8 mouse cellular contexts compared by ENCODE assay signal in the genomic region with DNA sequence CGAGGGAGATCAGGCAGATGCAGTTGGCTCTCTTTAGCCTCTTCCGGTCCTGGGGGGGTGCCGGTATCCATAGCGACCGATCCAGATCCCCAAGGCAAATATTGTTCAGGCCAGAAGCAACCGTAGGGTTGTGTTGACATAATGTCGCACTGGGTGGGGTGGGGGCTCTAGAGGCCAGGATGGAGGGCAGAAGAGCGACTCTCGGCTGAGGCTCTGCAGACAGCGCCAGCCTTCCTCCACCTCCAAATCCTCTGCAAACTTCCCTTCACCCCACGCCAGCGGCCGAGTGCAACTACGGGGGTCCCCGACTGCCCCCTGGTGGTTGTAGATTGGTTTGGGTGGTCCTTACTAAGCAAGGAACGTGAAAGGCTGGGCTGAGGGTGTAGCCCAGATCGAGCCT. TPM values are rescaled to one million over a fixed set of nuclear protein-coding genes. Genes with fewer than 3 reads are reported as not detected.
DNase-seq lines count a peak whose midpoint lies in the region; ATAC-seq and TF ChIP-seq lines count a peak whose summit lies in the region.

No protein-coding gene starts in this region.

- intact Hi-C loops in heart, postnatal 36 days (cut with DNase I), result loop anchor here (1.0 kb wide), 1 partner anchor 16 kb away; no protein-coding TSS in a partner anchor

- no peaks in the 10 kb centered on the region for H3K9me3 ChIP-seq in ES-E14 (ENCODE audit: control insufficient read depth, insufficient read depth, low read depth, low read length)
- no peaks in the 10 kb centered on the region for H3K9me3 ChIP-seq in lung, embryonic 15.5 days

- no peaks in the 10 kb centered on the region for H3K36me3 ChIP-seq in ES-E14 (ENCODE audit: control insufficient read depth, insufficient read depth, low read length, poor library complexity, severe bottlenecking)
- H3K36me3 ChIP-seq in lung, embryonic 15.5 days, result no peaks in the 10 kb centered on the region

- H3K4me2 ChIP-seq in lung, embryonic 15.5 days, result peak overlapping the region; percentile 56

- TF ChIP-seq POLR2A in olfactory bulb, adult 2 months (IDR thresholded peaks at IDR 0.05; ENCODE audit: insufficient read depth, low read depth, low read length), result no peak

- 3% methylated on average over 17 of the region's 17 CpGs for WGBS in lung, embryonic 15.5 days
- 3% methylated on average over 17 of the region's 17 CpGs for WGBS in olfactory bulb, adult 2 months

- peaks cover 0 to 7% of the 10 kb centered on the region in 2 experiments; a peak in 2 of 4 replicates for H3K4me1 ChIP-seq in ES-E14 (ENCODE audit: control insufficient read depth in 2 of 2, insufficient read depth in 2 of 2, low read length in 2 of 2, poor library complexity in 1 of 2)
- peaks cover 24% of the 10 kb centered on the region for H3K4me1 ChIP-seq in lung, embryonic 15.5 days
- peaks cover 39% of the 10 kb centered on the region for H3K4me1 ChIP-seq in olfactory bulb, adult 2 months (ENCODE audit: control insufficient read depth, insufficient read depth, low read length)

- peak; percentile 59 for ATAC-seq in lung, embryonic 15.5 days (ENCODE audit: borderline replicate concordance, extremely low read depth, low FRiP score, low TSS enrichment)

- peak overlapping the region in 1 of 2 experiments; percentile 45; a peak in 1 of 4 replicates for H3K4me3 ChIP-seq in ES-E14 (ENCODE audit: insufficient read depth in 1 of 2, low read depth in 1 of 2, low read length in 2 of 2, poor library complexity in 1 of 2, severe bottlenecking in 1 of 2)
- peak overlapping the region; percentile 27 for H3K4me3 ChIP-seq in layer of hippocampus, adult 2 months
- H3K4me3 ChIP-seq in lung, embryonic 15.5 days, result peak overlapping the region; percentile 29
- H3K4me3 ChIP-seq in olfactory bulb, adult 2 months (ENCODE audit: insufficient read depth, low read depth, low read length), result peak overlapping the region; percentile 54

- H3K9ac ChIP-seq in ES-E14 (ENCODE audit: insufficient read depth, low read depth, low read length, poor library complexity, severe bottlenecking), result no peak overlapping the region
- H3K9ac ChIP-seq in lung, embryonic 15.5 days, result no peak overlapping the region

- TF ChIP-seq CTCF in layer of hippocampus, adult 2 months (conservative IDR thresholded peaks at IDR 0.05), result peak; percentile 92
- TF ChIP-seq CTCF in olfactory bulb, adult 2 months (IDR thresholded peaks at IDR 0.05; ENCODE audit: insufficient read depth, low read depth, low read length), result peak; percentile 80

- DNase-seq in ES-E14 (ENCODE audit: low read depth, low spot score), result peak; percentile 85
- DNase-seq in cerebellum, adult 18-20 months, result peak; percentile 69 to 74
- peak; percentile 86 for DNase-seq in forelimb bud, embryonic 11.5 days (ENCODE audit: low read depth, low spot score)
- peak; percentile 87 to 89 for DNase-seq in heart, postnatal 36 days
- DNase-seq in layer of hippocampus, adult 2 months (ENCODE audit: low spot score in 2 of 2), result peak; percentile 81 to 91
- DNase-seq in thymus, postnatal 0 days (ENCODE audit: low spot score), result peak; percentile 86

- H3K27ac ChIP-seq in ES-E14 (ENCODE audit: insufficient read depth, low read depth, low read length, poor library complexity, severe bottlenecking), result no peak overlapping the region
- peak overlapping the region; percentile 81 for H3K27ac ChIP-seq in layer of hippocampus, adult 2 months
- 0 out of 2 replicates have a peak overlapping the region, but pooled peaks have one; percentile 8 for H3K27ac ChIP-seq in lung, embryonic 15.5 days
- peak overlapping the region; percentile 95 for H3K27ac ChIP-seq in olfactory bulb, adult 2 months (ENCODE audit: insufficient read depth, low read depth, low read length)

- H3K27me3 ChIP-seq in lung, embryonic 15.5 days, result peaks cover 38% of the 10 kb centered on the region

- in situ Hi-C loops in ES-E14 (cut with MboI; ENCODE audit: low sequenced_read_pairs in 2 of 2, unreplicated experiment in 2 of 2), result no loop called here

TF ChIP-seq in ES-E14, 5 proteins besides CTCF, POLR2A, EP300 and RAD21:
- TF ChIP-seq CHD2 (IDR thresholded peaks at IDR 0.05; ENCODE audit: low read depth, low read length), result no peak
- TF ChIP-seq ZNF384 (IDR thresholded peaks at IDR 0.05; ENCODE audit: low read depth, low read length), result no peak
- no peak for TF ChIP-seq HCFC1 (IDR thresholded peaks at IDR 0.05; ENCODE audit: borderline replicate concordance, insufficient read depth, low read length)

RNA-seq across cellular contexts. Expression of a gene that starts 3.3 kb away (rescaled TPM):
- 29.5 and 29.8 TPM in 2 replicates for total RNA-seq in ES-E14 (2012; rRNA removed)
- 10 to 100 TPM; 34.3 to 44.4 TPM for total RNA-seq in heart, postnatal 36 days (2021)
- 100 to 1,000 TPM; 159 to 162 TPM for total RNA-seq in layer of hippocampus, adult 2 months (2021)
- 10.7 and 12.2 TPM in 2 replicates for polyA plus RNA-seq in lung, embryonic 15.5 days (2015; fragmentation: Nextera tagmentation; extraction: Ambion mirVana)
- not detected in 2 replicates for polyA plus RNA-seq in olfactory bulb, adult 2 months (2012; ENCODE audit: insufficient read depth, insufficient read length, low replicate concordance, missing spikeins)
- 5.7 and 6.1 TPM in 2 replicates for polyA plus RNA-seq in thymus, postnatal 0 days (2015; fragmentation: Nextera tagmentation; extraction: Ambion mirVana)

RNA-seq across cellular contexts. Expression of a gene that starts 6.9 kb away (rescaled TPM):
- 1.5 and 3.6 TPM in 2 replicates for total RNA-seq in ES-E14 (2012; rRNA removed)
- total RNA-seq in heart, postnatal 36 days (2021), result under 1 TPM in 1 of 2 experiments, not detected in 1; 0.14 TPM
- total RNA-seq in layer of hippocampus, adult 2 months (2021), result 1 to 10 TPM in 1 of 2 experiments, under 1 TPM in 1; 0.87 to 1.2 TPM
- polyA plus RNA-seq in lung, embryonic 15.5 days (2015; fragmentation: Nextera tagmentation; extraction: Ambion mirVana), result 3.2 and 5.1 TPM in 2 replicates
- not detected in 2 replicates for polyA plus RNA-seq in olfactory bulb, adult 2 months (2012; ENCODE audit: insufficient read depth, insufficient read length, low replicate concordance, missing spikeins)
- polyA plus RNA-seq in thymus, postnatal 0 days (2015; fragmentation: Nextera tagmentation; extraction: Ambion mirVana), result 0.10 and 0.25 TPM in 2 replicates

RNA-seq across cellular contexts. Expression of a gene that starts 23.4 kb away (rescaled TPM):
- 355 and 382 TPM in 2 replicates for total RNA-seq in ES-E14 (2012; rRNA removed)
- total RNA-seq in heart, postnatal 36 days (2021), result 10 to 100 TPM; 66.8 to 67.0 TPM
- total RNA-seq in layer of hippocampus, adult 2 months (2021), result 10 to 100 TPM; 76.0 to 80.5 TPM
- 140 and 154 TPM in 2 replicates for polyA plus RNA-seq in lung, embryonic 15.5 days (2015; fragmentation: Nextera tagmentation; extraction: Ambion mirVana)
- polyA plus RNA-seq in olfactory bulb, adult 2 months (2012; ENCODE audit: insufficient read depth, insufficient read length, low replicate concordance, missing spikeins), result not detected in 2 replicates
- 154 and 164 TPM in 2 replicates for polyA plus RNA-seq in thymus, postnatal 0 days (2015; fragmentation: Nextera tagmentation; extraction: Ambion mirVana)

RNA-seq across cellular contexts. Expression of a gene that starts 23.8 kb away (rescaled TPM):
- 8.1 and 11.7 TPM in 2 replicates for total RNA-seq in ES-E14 (2012; rRNA removed)
- total RNA-seq in heart, postnatal 36 days (2021), result 1 to 10 TPM; 3.8 to 4.8 TPM
- 10 to 100 TPM; 17.6 to 18.4 TPM for total RNA-seq in layer of hippocampus, adult 2 months (2021)
- polyA plus RNA-seq in lung, embryonic 15.5 days (2015; fragmentation: Nextera tagmentation; extraction: Ambion mirVana), result 15.2 and 15.3 TPM in 2 replicates
- not detected in 2 replicates for polyA plus RNA-seq in olfactory bulb, adult 2 months (2012; ENCODE audit: insufficient read depth, insufficient read length, low replicate concordance, missing spikeins)
- polyA plus RNA-seq in thymus, postnatal 0 days (2015; fragmentation: Nextera tagmentation; extraction: Ambion mirVana), result 10.1 and 11.5 TPM in 2 replicates

RNA-seq across cellular contexts. Expression of a gene that starts 39.5 kb away (rescaled TPM):
- 3.8 TPM in 2 replicates for total RNA-seq in ES-E14 (2012; rRNA removed)
- 10 to 100 TPM in 1 of 2 experiments, 1 to 10 TPM in 1; 7.9 to 10.6 TPM for total RNA-seq in heart, postnatal 36 days (2021)
- 1 to 10 TPM; 1.6 to 2.5 TPM for total RNA-seq in layer of hippocampus, adult 2 months (2021)
- 2.2 TPM in 2 replicates for polyA plus RNA-seq in lung, embryonic 15.5 days (2015; fragmentation: Nextera tagmentation; extraction: Ambion mirVana)
- polyA plus RNA-seq in olfactory bulb, adult 2 months (2012; ENCODE audit: insufficient read depth, insufficient read length, low replicate concordance, missing spikeins), result not detected in 2 replicates
- 0.69 and 0.80 TPM in 2 replicates for polyA plus RNA-seq in thymus, postnatal 0 days (2015; fragmentation: Nextera tagmentation; extraction: Ambion mirVana)
